Mouse (Mus musculus) forebrain, embryonic 10.5 days (tissue): ENCODE measurements around the gene Anln. TPM values are rescaled to one million over a fixed set of nuclear protein-coding genes. Genes with fewer than 3 reads are reported as not detected.
"Not testable (repeated sequence)": the region's sequence is repeated elsewhere in the genome, so short reads cannot be mapped to it uniquely, and the experiment has no call there.

Source experiments
- DNase-seq: peaks from one replicate; pipeline ENCODE4 v3.0.0-alpha.2; 2017; ENCODE audit warnings: low spot score; ENCODE audit errors: extremely low spot score
- H3K27ac ChIP-seq: fragments of 300-500 bp; sonication (generic); 2 replicates; pipeline ENCODE4 v1.5.1; 2016; ENCODE audit warnings: mild to moderate bottlenecking
- H3K27me3 ChIP-seq: fragments of 300-500 bp; sonication (generic); 2 replicates; pipeline ENCODE4 v1.6.1; 2016; ENCODE audit warnings: mild to moderate bottlenecking; ENCODE audit not compliant: poor library complexity, severe bottlenecking
- H3K36me3 ChIP-seq: fragments of 300-500 bp; sonication (generic); replicated peaks from 2 replicates; pipeline ENCODE4 v1.6.1; 2016; ENCODE audit warnings: mild to moderate bottlenecking, moderate library complexity
- H3K4me1 ChIP-seq: fragments of 300-500 bp; sonication (generic); 2 replicates; pipeline ENCODE4 v1.6.1; 2016
- H3K4me3 ChIP-seq: fragments of 300-500 bp; sonication (generic); 2 replicates; pipeline ENCODE4 v1.5.1; 2016; ENCODE audit warnings: mild to moderate bottlenecking, moderate library complexity
- H3K9me3 ChIP-seq: fragments of 300-500 bp; sonication (generic); 2 replicates; pipeline ENCODE4 v1.6.1; 2016; ENCODE audit warnings: mild to moderate bottlenecking, moderate library complexity
- WGBS: fragments of 180-500 bp; shearing (Covaris S2); methylation state at CpG from one replicate; pipeline ENCODE4 v1.1.7; 2016; 5-methylcytosine and 5-hydroxymethylcytosine counted together
- polyA plus RNA-seq: library from polyadenylated mRNA; unstranded; fragments of >200 nt; fragmentation: Nextera tagmentation; extraction: Ambion mirVana; gene quantifications from 2 replicates; pipeline ENCODE4 v1.2.1, GENCODE M21; 2016

The Anln gene
- polyA plus RNA-seq, 1 experiment from 2014 or later, result 39.2 TPM

- H3K36me3 ChIP-seq, result peaks cover 90% of the 10 kb centered on the region
- H3K4me3 ChIP-seq, result no peak overlapping the region
- no peak for DNase-seq
- 86% methylated on average over 1 of the region's 1 CpGs for WGBS
- no peaks in the 10 kb centered on the region for H3K4me1 ChIP-seq
- no peaks in the 10 kb centered on the region for H3K9me3 ChIP-seq
- H3K27ac ChIP-seq, result no peak overlapping the region
- no peaks in the 10 kb centered on the region for H3K27me3 ChIP-seq
Observed at GRCm38 (mm10) chr9:22340331-22340730, 48.7 kb downstream of the Anln start.

- Histone ChIP-seq H3K27ac (no peak overlapping the region), H3K27me3 (no peaks in the 10 kb centered on the region), H3K4me3 (no peak overlapping the region), H3K9me3 (no peaks in the 10 kb centered on the region), H3K4me1 (no peaks in the 10 kb centered on the region), H3K36me3 (peaks cover 92% of the 10 kb centered on the region)
- 97% methylated on average over 2 of the region's 2 CpGs for WGBS
- DNase-seq, result no peak
Observed at GRCm38 (mm10) chr9:22337217-22337616, 51.8 kb downstream of the Anln start.

DNA sequence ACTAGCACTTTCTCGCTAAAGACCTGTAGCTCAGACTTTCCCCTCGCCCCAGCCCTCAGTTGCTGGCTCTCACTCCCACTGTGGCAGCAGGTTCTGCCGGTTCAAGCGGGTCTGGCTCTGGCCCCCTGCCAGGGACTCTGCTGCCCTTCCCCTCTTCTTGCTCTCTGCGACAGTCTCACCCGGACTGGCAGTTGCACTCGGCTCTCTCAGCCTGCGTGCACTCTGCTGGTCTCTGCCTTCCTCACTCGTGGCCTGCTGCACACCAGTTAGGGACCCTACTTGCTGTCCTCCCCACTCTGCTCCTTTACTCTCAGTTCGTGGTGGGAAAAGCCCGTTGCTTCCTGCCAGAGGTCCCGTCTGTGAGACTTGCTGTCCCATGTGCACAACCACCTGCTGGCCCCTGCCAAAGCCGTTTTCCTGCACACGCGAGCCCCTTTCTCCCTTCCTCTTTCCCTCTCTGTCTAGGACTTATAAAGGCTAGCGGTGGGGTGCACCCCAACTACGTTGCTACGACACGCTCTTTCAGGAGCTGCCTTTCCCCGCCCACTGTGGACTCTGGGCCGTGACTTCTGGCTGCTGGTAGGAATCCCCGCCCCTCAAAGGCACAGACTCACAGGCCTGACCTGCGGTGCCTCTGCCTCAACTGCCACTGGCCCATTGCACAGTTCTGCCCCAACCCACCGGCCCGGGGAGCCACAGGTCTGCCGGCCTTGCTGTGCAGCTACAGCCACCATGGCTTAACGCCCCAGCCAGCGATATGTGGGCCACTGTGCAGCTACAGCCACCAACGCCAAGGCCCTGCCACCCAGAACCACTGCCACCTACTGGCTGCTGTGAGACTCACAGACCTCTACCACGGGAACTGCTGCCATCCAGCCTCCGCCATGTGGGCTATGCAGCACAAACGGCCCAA, 61.3 kb downstream of the Anln start:
- under 1% methylated on average over 32 of the region's 32 CpGs for WGBS
- Histone ChIP-seq H3K27ac (peak overlapping the region; percentile 76), H3K9me3 (no peaks in the 10 kb centered on the region), H3K36me3 (peaks cover 27% of the 10 kb centered on the region), H3K4me3 (peak overlapping the region; percentile 66), H3K4me1 (peaks cover 18% of the 10 kb centered on the region), H3K27me3 (0 out of 2 replicates have a peak, but pooled peaks cover 9% of the 10 kb centered on the region)
- DNase-seq, result peak; percentile 87

GRCm38 (mm10) chr9:22327099-22327474, 61.9 kb downstream of the Anln start:
- H3K4me1 ChIP-seq, result peaks cover 18% of the 10 kb centered on the region
- H3K9me3 ChIP-seq, result no peaks in the 10 kb centered on the region
- H3K27me3 ChIP-seq, result 0 out of 2 replicates have a peak, but pooled peaks cover 9% of the 10 kb centered on the region
- H3K4me3 ChIP-seq, result peak overlapping the region; percentile 66
- WGBS, result 17% methylated on average over 9 of the region's 9 CpGs
- peaks cover 21% of the 10 kb centered on the region for H3K36me3 ChIP-seq
- H3K27ac ChIP-seq, result peak overlapping the region; percentile 76; the same call in 1 of the 2 replicates
- no peak for DNase-seq

- no peaks in the 10 kb centered on the region for H3K9me3 ChIP-seq
- 0 out of 2 replicates have a peak, but pooled peaks cover 4% of the 10 kb centered on the region for H3K36me3 ChIP-seq
- peaks cover 18% of the 10 kb centered on the region for H3K4me1 ChIP-seq
- WGBS, result 100% methylated on average over 1 of the region's 1 CpGs
- H3K4me3 ChIP-seq, result no peak overlapping the region
- H3K27me3 ChIP-seq, result 0 out of 2 replicates have a peak, but pooled peaks cover 9% of the 10 kb centered on the region
- no peak overlapping the region for H3K27ac ChIP-seq
- no peak for DNase-seq
Observed at GRCm38 (mm10) chr9:22324579-22324978, 64.4 kb downstream of the Anln start.

GRCm38 (mm10) chr9:22322381-22323211, 66.4 kb downstream of the Anln start:
- peaks cover 7% of the 10 kb centered on the region; the same call in 1 of the 2 replicates for H3K9me3 ChIP-seq
- DNase-seq, result no peak
- H3K27me3 ChIP-seq, result 0 out of 2 replicates have a peak, but pooled peaks cover 9% of the 10 kb centered on the region
- no peak overlapping the region for H3K27ac ChIP-seq
- no peaks in the 10 kb centered on the region for H3K36me3 ChIP-seq
- WGBS, result 80% methylated on average over 8 of the region's 8 CpGs
- peaks cover 10% of the 10 kb centered on the region for H3K4me1 ChIP-seq
- no peak overlapping the region for H3K4me3 ChIP-seq

- H3K27ac ChIP-seq, result no peak overlapping the region
- no peaks in the 10 kb centered on the region for H3K27me3 ChIP-seq
- no peak for DNase-seq
- H3K4me3 ChIP-seq, result no peak overlapping the region
- H3K9me3 ChIP-seq, result peaks cover 14% of the 10 kb centered on the region; the same call in 1 of the 2 replicates
- 88% methylated on average over 1 of the region's 1 CpGs for WGBS
- H3K36me3 ChIP-seq, result no peaks in the 10 kb centered on the region
- no peaks in the 10 kb centered on the region for H3K4me1 ChIP-seq
Observed at GRCm38 (mm10) chr9:22319109-22319508, 69.9 kb downstream of the Anln start.

DNA sequence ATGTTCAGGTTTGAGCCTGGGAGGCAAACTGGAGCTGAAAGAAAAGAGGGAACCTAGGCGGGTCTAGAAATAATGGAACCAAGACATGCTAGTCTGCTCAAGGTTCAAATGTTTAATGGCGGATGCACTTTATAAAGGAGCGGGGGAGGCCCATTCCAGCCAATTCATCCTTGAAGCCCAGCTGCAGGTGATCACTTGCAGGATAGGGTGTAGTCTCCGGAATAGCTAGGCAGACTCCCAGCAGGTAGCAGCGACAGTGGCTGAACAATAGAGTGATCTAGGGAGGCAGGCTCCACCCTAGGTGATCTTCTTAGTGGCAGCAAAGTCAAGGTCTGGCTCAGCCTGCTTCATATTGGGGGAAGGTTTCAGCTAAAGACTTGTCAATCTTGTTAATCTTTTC, 72.9 kb downstream of the Anln start:
- H3K9me3 ChIP-seq, result peaks cover 23% of the 10 kb centered on the region; the same call in 1 of the 2 replicates
- H3K27me3 ChIP-seq, H3K4me1 ChIP-seq, H3K4me3 ChIP-seq, H3K36me3 ChIP-seq, DNase-seq, H3K27ac ChIP-seq: not testable (repeated sequence)
- WGBS, result 66% methylated on average over 5 of the region's 5 CpGs

GRCm38 (mm10) chr9:22314066-22314465, 74.9 kb downstream of the Anln start:
- Histone ChIP-seq H3K27ac (no peak overlapping the region), H3K9me3 (peaks cover 23% of the 10 kb centered on the region; the same call in 1 of the 2 replicates), H3K27me3 (no peaks in the 10 kb centered on the region), H3K4me3 (no peak overlapping the region), H3K4me1 (no peaks in the 10 kb centered on the region), H3K36me3 (no peaks in the 10 kb centered on the region)
- no peak for DNase-seq
- 91% methylated on average over 3 of the region's 3 CpGs for WGBS

- H3K4me3 ChIP-seq, result no peak overlapping the region
- H3K27ac ChIP-seq, result no peak overlapping the region
- peaks cover 23% of the 10 kb centered on the region; the same call in 1 of the 2 replicates for H3K9me3 ChIP-seq
- DNase-seq, result no peak
- WGBS, result 89% methylated on average over 5 of the region's 5 CpGs
- H3K36me3 ChIP-seq, result no peaks in the 10 kb centered on the region
- no peaks in the 10 kb centered on the region for H3K27me3 ChIP-seq
- no peaks in the 10 kb centered on the region for H3K4me1 ChIP-seq
Observed at GRCm38 (mm10) chr9:22313218-22313617, 75.8 kb downstream of the Anln start.

- peaks cover 8% of the 10 kb centered on the region for H3K36me3 ChIP-seq
- H3K9me3 ChIP-seq, result peaks cover 9% of the 10 kb centered on the region; the same call in 1 of the 2 replicates
- no peaks in the 10 kb centered on the region for H3K27me3 ChIP-seq
- 92% methylated on average over 5 of the region's 5 CpGs for WGBS
- no peak overlapping the region for H3K27ac ChIP-seq
- DNase-seq, result no peak
- no peak overlapping the region for H3K4me3 ChIP-seq
- H3K4me1 ChIP-seq, result peaks cover 12% of the 10 kb centered on the region
Observed at GRCm38 (mm10) chr9:22309651-22310050, 79.3 kb downstream of the Anln start.

GRCm38 (mm10) chr9:22307920-22308262, 81.1 kb downstream of the Anln start:
- Histone ChIP-seq H3K4me3 (peak overlapping the region; percentile 98), H3K36me3 (peaks cover 25% of the 10 kb centered on the region), H3K4me1 (peaks cover 12% of the 10 kb centered on the region), H3K27ac (peak overlapping the region; percentile 99), H3K9me3 (peaks cover 18% of the 10 kb centered on the region)
- DNase-seq, H3K27me3 ChIP-seq: not testable (repeated sequence)
- 19% methylated on average over 9 of the region's 9 CpGs for WGBS
